Mouse (Mus musculus) testis, adult 10 weeks (tissue): Measurements from ENCODE around the gene Fam71f1. TPM values are rescaled to one million over a fixed set of nuclear protein-coding genes. Genes with fewer than 3 reads are reported as not detected.

ENCODE experiments used
- polyA plus RNA-seq: library from polyadenylated mRNA; stranded (reverse); fragments of 350-450 nt; fragmentation: Illumina TruSeq; extraction: RNeasy Lipid Tissue Mini Kit (QIAGEN cat#74804); gene quantifications from one replicate; pipeline ENCODE4 v1.2.3, GENCODE M21; 2014; ENCODE audit warnings: low read depth, low replicate concordance

Fam71f1 gene
- 113 TPM for polyA plus RNA-seq

DNA sequence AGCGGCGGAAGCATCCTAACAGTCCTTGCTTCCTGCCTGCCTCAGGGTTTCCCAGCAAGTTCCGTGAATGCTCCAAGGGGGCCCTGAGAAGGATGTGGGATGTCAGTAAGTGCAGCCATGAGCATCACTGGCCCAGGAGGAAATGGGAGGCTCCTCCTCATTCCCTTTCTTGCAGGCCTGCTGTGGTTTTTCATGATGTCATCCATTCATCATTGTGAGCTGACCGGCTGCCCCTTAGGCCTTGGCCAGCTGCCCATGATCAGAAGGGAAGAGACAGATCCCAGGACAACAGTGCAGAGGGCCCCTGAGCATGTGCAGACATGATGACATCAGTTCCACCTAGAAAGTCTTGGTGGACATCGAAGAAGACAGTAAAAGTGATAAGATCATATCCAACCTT, at the start of gene Fam71f1:
Gene Fam71f1, plus strand, starts transcription at position 262 of the 400 bp plus-strand sequence.

DNA sequence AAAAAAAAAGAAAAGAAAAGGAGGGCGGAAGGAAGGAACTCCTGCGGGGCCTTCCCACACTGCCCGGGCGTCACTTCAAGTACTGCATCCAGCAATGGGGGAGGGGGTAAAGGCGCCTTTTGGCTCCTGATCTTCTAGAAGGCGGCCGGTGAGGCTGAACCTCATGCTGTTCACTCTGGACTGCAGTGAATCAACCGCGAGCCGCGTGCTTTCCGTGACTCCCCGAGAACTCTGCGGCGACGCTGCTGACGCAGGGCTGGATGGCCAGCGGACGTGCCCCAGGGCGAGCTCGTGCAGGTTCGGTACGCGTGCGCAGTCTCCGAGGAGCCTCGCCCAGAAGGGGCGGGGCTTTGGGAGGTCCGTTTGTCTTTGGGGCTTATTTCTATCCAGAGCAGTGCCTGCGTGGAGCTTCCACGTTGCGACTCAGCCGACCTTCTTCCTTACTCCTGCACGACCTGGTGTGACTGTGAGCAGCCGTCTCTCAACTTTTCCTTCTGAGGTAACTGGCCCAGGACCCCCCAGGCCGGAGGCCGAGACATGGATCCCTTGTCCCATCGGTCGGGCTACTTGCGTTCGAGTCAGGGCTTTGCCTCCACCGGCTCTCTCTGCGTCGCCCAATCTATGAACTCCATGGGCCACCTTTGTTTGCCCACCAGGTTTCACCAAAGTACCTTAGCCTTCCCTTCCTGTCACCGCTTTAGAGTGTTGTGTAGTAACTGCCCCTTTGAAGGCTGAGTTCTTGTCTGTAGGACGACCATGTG, 46.4 kb upstream of the Fam71f1 start, which contains the start of gene Hilpda:
Gene Hilpda, plus strand, starts transcription at position 177 of the 761 bp plus-strand sequence.

DNA sequence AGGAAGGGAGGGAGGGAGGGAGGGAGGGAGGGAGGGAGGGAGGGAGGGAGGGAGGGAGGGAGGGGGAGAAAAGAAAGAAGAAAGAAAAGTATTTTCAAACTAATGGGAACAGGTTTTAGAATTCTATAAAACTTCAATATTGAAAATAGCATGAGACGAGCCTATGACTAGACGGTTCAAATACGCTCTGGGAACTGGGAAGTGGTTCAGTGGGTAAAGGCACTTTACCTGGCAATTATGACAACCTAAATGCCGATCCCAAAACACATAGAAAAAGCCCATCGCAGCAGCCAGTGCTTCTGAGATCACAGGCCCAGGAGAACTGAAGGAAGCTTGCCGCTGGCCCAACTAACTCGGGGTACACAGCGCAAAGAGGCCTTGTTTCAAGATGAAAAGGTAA, 39.6 kb upstream of the Fam71f1 start, which contains the start of gene Fam71f2:
Gene Fam71f2, plus strand, starts transcription at position 301 of the 400 bp plus-strand sequence.

DNA sequence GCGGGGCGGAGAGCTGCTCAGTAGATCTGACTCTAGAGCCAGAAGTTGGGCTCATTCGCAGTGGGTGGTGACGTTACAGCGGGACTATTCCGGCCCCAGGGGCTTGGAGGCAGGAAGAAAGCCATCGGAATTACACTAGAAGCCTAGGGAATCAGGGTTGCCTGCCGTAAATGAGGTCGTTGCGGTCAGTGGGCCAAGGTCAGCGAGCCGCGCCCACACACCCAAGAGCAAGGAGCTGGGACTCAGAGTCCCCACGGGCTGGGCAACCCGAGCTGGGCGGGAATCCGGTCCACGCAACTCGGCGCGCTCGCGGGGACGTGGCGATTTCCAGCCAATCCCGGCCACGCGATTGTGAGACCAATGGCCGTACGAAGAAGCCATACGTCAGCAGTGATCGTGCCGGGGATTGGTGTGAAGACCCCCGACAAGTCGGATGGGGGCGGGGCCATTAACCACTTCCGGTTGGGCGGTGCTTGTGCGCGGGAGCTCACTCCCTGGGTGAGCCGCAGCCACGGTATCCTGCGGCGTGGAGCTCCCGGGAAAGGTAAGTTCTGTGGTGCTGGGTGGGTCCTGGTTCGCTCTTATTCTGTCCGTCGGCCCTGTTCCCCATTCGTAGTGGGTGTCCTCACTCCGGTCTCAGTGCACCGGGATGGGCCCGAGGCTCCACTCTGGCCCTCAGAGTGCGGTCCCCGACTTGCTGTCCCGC, 28.9 kb downstream of the Fam71f1 start, which contains the start of gene Calu:
Gene Calu, plus strand, starts transcription at position 405 of the 706 bp plus-strand sequence.

Other genes starting within 250 kb of the Fam71f1 start
- gene Rbm28, start 154.1 kb upstream of the Fam71f1 start, polyA plus RNA-seq, result 162 TPM
- not detected for gene Prrt4, start 139.6 kb upstream of the Fam71f1 start, polyA plus RNA-seq
- gene Impdh1, start 102.8 kb upstream of the Fam71f1 start, polyA plus RNA-seq, result 0.84 TPM
- gene Hilpda, start 46.7 kb upstream of the Fam71f1 start, polyA plus RNA-seq, result 20.7 TPM
- 194 TPM for gene Fam71f2, start 39.5 kb upstream of the Fam71f1 start, polyA plus RNA-seq
- 59.0 TPM for gene Calu, start 28.9 kb downstream of the Fam71f1 start, polyA plus RNA-seq
- not detected for gene Opn1sw, start 69.3 kb downstream of the Fam71f1 start, polyA plus RNA-seq
- 542 TPM for gene Ccdc136, start 77.2 kb downstream of the Fam71f1 start, polyA plus RNA-seq
- gene Flnc, start 114.1 kb downstream of the Fam71f1 start, polyA plus RNA-seq, result 0.04 TPM
- gene Atp6v1f, start 148.6 kb downstream of the Fam71f1 start, polyA plus RNA-seq, result 47.0 TPM
- 1.3 TPM for gene Atp6v1fnb, start 152.3 kb downstream of the Fam71f1 start, polyA plus RNA-seq
- gene Kcp, start 188.8 kb downstream of the Fam71f1 start, polyA plus RNA-seq, result not detected
- gene Irf5, start 207.5 kb downstream of the Fam71f1 start, polyA plus RNA-seq, result 0.18 TPM